Mouse (Mus musculus): Measurements from ENCODE around the gene Atp2a2. TPM values are rescaled to one million over a fixed set of nuclear protein-coding genes. Genes with fewer than 3 reads are reported as not detected.
A peak's percentile ranks its signal among the peaks of the same experiment; 100 is the strongest.

The Atp2a2 gene
- polyA plus RNA-seq, 1 experiment: 136 TPM

DNA sequence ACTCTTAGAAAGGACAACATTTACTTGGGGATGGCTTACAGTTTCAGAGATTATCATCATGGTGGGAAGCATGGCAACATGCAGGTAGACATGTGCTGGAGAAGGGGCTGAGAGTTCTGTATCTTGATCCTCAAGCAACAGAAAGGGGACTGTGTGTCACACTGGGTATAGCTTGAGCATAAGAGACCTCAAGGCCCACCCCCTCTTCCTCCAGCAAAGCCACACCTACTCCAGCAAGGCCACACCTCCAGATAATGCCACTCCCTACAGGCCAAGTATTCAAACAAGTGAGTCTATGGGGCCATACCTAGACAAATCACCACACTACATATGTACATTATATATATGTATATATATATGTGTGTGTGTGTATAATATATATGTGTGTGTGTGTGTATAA is 5.4 kb upstream of the Atp2a2 start:
- TF ChIP-seq CTCF (IDR thresholded peaks at IDR 0.05; ENCODE audit: borderline replicate concordance, extremely low read depth, insufficient read depth, insufficient read length): no peak
- TF ChIP-seq POLR2A (IDR thresholded peaks at IDR 0.05; ENCODE audit: borderline replicate concordance, extremely low read depth, insufficient read depth, insufficient read length, poor library complexity, severe bottlenecking): no peak
- no peak for DNase-seq (ENCODE audit: low read depth)

DNA sequence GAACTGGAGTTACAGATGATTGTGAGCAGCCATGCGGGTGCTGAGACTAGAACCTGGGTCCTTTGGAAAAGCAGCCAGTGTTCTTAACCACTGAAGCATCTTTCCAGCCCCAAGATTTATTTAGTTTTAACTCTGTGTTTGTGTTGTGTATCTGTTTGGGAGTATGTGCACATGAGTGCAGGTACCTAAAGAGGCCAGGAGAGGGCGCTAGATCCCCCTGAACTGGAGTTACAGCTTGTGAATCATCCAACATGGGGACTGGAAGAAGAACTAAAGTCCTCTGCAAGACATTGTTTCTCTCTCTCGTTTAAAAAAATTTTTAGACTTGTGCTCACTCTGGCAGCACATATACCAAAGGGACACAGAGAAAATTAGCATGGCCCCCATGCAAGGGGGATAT is 4.4 kb upstream of the Atp2a2 start:
- TF ChIP-seq POLR2A (IDR thresholded peaks at IDR 0.05; ENCODE audit: borderline replicate concordance, extremely low read depth, insufficient read depth, insufficient read length, poor library complexity, severe bottlenecking) (no peak), CTCF (IDR thresholded peaks at IDR 0.05; ENCODE audit: borderline replicate concordance, extremely low read depth, insufficient read depth, insufficient read length) (peak; percentile 29; the same call in 1 of the 2 replicates)
- no peak for DNase-seq (ENCODE audit: low read depth)

DNA sequence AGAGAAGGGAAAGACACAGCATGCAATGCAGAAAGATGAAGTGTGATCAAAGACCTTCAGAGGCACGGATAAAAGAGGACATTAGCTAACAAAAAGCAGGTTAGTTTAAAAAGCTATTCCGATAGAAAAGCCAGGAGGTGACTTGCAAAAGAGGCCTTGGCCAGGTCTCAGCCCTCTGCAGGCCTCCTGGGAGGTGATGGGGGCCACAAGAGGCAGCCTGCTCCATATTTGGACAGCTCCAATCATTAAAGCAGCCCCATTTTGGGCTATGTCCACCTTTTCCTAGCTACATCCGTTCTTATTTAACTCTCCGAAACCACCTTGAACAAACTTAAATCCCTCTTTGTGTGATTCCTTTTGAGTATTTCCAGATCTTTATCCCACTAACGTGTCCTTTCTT is 3.5 kb upstream of the Atp2a2 start:
- TF ChIP-seq CTCF (IDR thresholded peaks at IDR 0.05; ENCODE audit: borderline replicate concordance, extremely low read depth, insufficient read depth, insufficient read length) (no peak), POLR2A (IDR thresholded peaks at IDR 0.05; ENCODE audit: borderline replicate concordance, extremely low read depth, insufficient read depth, insufficient read length, poor library complexity, severe bottlenecking) (no peak)
- no peak for DNase-seq (ENCODE audit: low read depth)

DNA sequence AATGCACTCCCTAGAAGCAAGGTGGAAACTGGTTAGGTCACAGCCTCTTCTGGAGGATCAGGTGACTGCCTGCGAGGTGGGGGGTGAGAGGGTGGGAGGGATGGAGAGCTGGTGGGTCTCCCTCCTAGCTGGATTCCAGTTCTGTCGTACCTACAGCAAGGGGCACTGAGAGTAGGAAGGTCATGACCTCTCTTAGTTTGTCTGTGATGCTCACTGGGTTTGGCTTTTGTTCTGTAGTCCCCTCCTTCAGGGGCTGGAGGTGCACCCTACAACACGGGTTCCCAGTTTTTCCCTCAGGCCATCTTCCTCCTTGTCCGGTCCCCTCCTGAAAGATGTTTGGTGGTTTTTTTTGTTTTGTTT is 1.7 kb upstream of the Atp2a2 start:
- no peak for DNase-seq (ENCODE audit: low read depth)
- TF ChIP-seq CTCF (IDR thresholded peaks at IDR 0.05; ENCODE audit: borderline replicate concordance, extremely low read depth, insufficient read depth, insufficient read length): no peak
- TF ChIP-seq POLR2A (IDR thresholded peaks at IDR 0.05; ENCODE audit: borderline replicate concordance, extremely low read depth, insufficient read depth, insufficient read length, poor library complexity, severe bottlenecking): no peak

DNA sequence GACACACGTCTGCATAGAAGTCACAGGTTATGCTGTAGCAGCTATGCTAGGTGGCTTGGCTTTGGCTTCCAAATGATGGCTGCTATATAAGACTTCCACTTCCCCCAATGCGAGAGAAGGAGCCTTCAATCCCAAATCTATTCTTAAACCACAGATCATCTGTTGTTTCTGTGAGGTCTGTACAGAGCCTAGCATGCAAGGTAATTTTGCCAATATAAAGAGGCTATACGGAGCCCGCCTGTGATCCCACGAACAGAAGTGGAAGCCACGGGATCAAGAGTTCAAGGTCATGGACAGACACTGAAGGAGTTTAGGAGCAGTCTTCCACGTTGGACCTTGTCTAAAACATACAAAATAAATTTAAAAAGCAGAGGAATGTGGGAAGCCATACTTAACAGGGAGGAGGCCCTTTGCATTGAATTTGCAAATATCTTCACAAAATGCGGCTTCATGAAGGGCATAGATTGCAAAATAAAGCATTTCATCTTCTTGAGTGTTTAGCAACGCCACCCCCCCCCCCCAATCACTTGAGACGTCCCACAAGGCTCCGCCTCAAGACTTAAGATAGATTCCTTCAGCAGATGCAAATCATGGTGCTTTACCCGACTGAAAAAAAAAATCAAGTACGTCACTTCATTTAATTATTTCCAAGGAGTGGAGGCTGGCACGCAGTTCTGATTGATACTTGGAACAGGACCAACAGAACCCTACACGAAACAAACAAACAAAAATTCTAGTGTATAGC is 1.2 kb upstream of the Atp2a2 start:
- peak; percentile 47 for DNase-seq (ENCODE audit: low read depth)
- TF ChIP-seq CTCF (IDR thresholded peaks at IDR 0.05; ENCODE audit: borderline replicate concordance, extremely low read depth, insufficient read depth, insufficient read length): no peak
- TF ChIP-seq POLR2A (IDR thresholded peaks at IDR 0.05; ENCODE audit: borderline replicate concordance, extremely low read depth, insufficient read depth, insufficient read length, poor library complexity, severe bottlenecking): no peak

DNA sequence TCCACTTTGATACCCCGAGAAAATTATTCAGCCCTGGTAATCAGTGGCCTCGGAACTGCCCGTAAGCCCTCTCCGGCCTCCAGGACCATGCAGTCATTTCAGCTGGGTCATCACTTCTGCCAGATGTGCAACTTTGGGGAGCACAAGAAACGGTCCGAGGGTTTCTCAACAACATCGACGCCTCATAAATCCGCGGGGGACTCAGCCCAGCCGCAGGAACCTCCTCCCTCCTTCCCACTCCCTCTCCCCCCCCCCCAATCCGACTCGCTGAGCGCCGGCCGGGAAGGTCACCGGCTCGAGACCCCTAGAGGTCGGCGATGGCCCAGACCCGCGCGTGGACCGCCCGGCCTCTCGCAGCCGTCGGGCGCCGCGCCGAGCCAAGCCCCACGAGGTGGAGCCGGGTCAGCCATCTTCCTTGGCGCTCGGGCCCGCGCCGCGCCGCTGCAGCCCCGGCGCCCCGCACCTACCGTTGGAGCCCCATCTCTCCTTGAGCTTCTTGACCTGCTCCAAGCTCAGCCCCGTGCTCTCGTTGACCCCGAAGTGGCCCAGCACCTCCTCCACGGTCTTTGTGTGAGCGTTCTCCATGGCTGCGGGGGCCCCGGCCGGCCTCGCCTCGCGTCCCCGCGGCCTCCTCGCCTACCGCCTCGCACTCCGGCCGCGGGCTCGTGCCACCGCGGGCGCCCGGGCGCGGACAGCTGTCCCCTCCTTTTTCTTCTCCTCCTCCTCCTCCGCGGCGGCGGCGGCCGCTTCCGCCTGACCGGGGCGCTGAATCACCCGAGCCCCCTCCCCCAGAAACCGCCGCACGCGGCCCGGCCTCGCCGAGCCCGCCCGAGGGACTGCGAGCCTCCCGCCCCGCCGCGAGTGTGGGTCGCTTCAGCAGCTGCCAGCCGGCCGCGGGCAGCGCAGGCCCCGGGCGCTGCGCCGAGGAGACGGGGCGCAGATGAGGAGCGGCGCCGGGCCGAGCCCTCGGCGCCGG is 636 bp downstream of the Atp2a2 start:
- TF ChIP-seq POLR2A (IDR thresholded peaks at IDR 0.05; ENCODE audit: borderline replicate concordance, extremely low read depth, insufficient read depth, insufficient read length, poor library complexity, severe bottlenecking): no peak
- no peak for TF ChIP-seq CTCF (IDR thresholded peaks at IDR 0.05; ENCODE audit: borderline replicate concordance, extremely low read depth, insufficient read depth, insufficient read length)
- peak; percentile 60 for DNase-seq (ENCODE audit: low read depth)

DNA sequence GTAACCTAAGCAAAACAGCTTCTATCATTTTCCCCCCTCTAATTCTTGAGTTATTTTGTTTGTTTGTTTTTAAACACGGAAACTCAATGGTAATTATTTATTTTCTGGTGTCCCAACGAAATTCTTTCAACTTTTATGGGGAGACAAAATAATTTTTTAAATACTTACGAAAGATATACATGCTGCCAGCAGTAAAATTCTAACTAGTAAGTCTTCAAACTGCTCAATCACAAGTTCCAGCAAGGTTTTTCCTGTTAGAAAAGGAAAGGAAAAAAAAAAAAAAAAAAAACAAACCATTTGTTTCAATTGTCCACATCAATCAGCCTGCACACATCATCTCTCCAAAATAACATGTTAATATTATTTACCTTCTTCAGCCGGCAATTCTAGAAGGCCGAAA is 1.5 kb downstream of the Atp2a2 start:
- TF ChIP-seq POLR2A (IDR thresholded peaks at IDR 0.05; ENCODE audit: borderline replicate concordance, extremely low read depth, insufficient read depth, insufficient read length, poor library complexity, severe bottlenecking): no peak
- no peak for TF ChIP-seq CTCF (IDR thresholded peaks at IDR 0.05; ENCODE audit: borderline replicate concordance, extremely low read depth, insufficient read depth, insufficient read length)
- no peak for DNase-seq (ENCODE audit: low read depth)

DNA sequence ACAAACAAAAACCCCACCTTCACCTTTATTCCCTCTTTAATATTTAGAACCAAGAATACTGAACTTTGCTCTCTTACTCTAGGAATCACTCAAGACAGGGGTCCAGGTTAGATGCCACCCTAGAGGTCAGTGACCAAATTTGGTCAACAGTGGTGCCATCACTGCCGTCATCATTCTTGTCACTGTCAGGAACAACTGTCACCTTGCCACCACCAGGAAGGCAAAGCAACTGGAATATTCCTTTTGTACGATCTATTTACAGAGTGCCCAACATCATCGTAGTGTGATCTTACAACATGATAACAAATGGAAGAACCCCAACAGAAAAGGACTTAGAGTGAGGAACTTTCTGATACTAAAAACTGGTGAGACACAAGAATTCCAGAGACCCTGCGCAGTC is 1.9 kb downstream of the Atp2a2 start:
- no peak for TF ChIP-seq CTCF (IDR thresholded peaks at IDR 0.05; ENCODE audit: borderline replicate concordance, extremely low read depth, insufficient read depth, insufficient read length)
- TF ChIP-seq POLR2A (IDR thresholded peaks at IDR 0.05; ENCODE audit: borderline replicate concordance, extremely low read depth, insufficient read depth, insufficient read length, poor library complexity, severe bottlenecking): no peak
- DNase-seq (ENCODE audit: low read depth): no peak

DNA sequence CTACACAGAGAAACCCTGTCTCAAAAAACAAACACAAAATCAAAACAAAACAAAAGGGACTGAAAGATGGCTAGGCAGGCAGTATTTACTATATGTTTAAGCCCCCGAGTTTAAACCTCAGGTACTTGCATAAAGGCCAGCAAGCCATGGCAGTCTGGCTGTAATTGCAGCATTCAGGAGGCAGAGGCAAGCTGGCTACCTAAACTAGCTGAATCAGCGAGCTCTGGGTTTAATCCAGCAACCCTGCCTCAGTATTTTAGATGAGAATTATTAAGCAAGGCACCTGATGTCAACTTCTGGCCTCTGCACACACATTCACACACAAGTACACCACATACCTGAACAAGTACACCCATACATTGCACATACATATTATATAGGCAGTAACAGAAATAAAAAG is 4.0 kb downstream of the Atp2a2 start:
- TF ChIP-seq POLR2A (IDR thresholded peaks at IDR 0.05; ENCODE audit: borderline replicate concordance, extremely low read depth, insufficient read depth, insufficient read length, poor library complexity, severe bottlenecking) (no peak), CTCF (IDR thresholded peaks at IDR 0.05; ENCODE audit: borderline replicate concordance, extremely low read depth, insufficient read depth, insufficient read length) (no peak)

DNA sequence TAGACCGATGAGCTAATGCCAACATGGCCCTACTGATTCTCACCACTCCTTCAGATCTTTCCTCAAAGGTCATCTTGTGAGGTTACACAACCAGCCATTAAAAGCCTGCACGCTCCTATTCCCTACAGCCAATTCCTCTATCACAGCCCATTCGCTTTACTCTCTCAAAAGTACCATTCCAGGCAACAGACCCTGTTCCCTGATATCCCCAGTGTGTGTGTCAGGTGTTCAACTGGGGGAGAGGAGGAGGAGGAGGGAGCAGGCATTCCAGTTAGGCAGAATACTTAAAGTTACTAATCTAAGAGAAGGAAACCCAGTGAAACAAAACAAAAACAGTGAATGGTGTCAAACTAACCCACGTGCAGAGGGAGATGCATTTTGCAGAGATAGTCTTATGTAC is 5.0 kb downstream of the Atp2a2 start:
- no peak for DNase-seq (ENCODE audit: low read depth)
- TF ChIP-seq CTCF (IDR thresholded peaks at IDR 0.05; ENCODE audit: borderline replicate concordance, extremely low read depth, insufficient read depth, insufficient read length): no peak
- TF ChIP-seq POLR2A (IDR thresholded peaks at IDR 0.05; ENCODE audit: borderline replicate concordance, extremely low read depth, insufficient read depth, insufficient read length, poor library complexity, severe bottlenecking): no peak

More for the DNA sequence above, 4.0 kb downstream of the Atp2a2 start:
- no peak for DNase-seq (ENCODE audit: low read depth)

DNA sequence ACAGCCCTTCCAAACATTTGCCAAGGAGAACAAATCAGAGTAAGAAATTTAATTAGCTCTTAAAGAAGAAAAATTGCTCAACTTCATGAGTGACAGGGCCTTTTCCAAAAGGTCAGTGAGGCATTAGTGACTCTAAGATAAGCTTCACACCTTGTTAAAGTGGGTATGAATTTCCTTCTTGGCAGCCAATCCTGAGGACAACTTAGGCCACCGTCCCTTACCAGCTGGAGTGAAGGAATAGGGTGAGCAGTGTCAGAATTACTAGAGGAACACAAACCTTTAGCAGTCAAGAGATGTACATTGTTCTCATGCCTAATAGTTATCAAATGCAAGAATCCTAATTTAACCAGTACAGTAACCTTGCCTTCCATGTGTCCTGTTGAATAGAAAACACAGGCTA is 7.6 kb downstream of the Atp2a2 start:
- TF ChIP-seq CTCF (IDR thresholded peaks at IDR 0.05; ENCODE audit: borderline replicate concordance, extremely low read depth, insufficient read depth, insufficient read length) (no peak), POLR2A (IDR thresholded peaks at IDR 0.05; ENCODE audit: borderline replicate concordance, extremely low read depth, insufficient read depth, insufficient read length, poor library complexity, severe bottlenecking) (no peak)
- no peak for DNase-seq (ENCODE audit: low read depth)
